Mouse (Mus musculus): Measurements from ENCODE around the gene Ttc6.

GRCm38 (mm10) chr12:57550881-57551280 lies 13.0 kb upstream of the Ttc6 start:
- TF ChIP-seq POLR2A (IDR thresholded peaks at IDR 0.05; ENCODE audit: low read depth, low read length) (no peak), CTCF (IDR thresholded peaks at IDR 0.05; ENCODE audit: extremely low read depth, insufficient read length, insufficient replicate concordance, low read depth, low read length) (no peak)

Data from small intestine, adult 2 months (tissue).